8 mouse cellular contexts compared by ENCODE assay signal in genomic region chr7:16153522-16153921, GRCm38 (mm10). TPM values are rescaled to one million over a fixed set of nuclear protein-coding genes. Genes with fewer than 3 reads are reported as not detected.
DNase-seq lines count a peak whose midpoint lies in the region; TF ChIP-seq lines count a peak whose summit lies in the region.

No protein-coding gene starts in this region.

- TF ChIP-seq CTCF in ES-Bruce4 (IDR thresholded peaks at IDR 0.05; ENCODE audit: low read depth, low read length): peak; percentile 77

- H3K9me3 ChIP-seq in ES-Bruce4 (replicated peaks; ENCODE audit: control insufficient read depth, insufficient read depth, low read length, poor library complexity, severe bottlenecking): no peaks in the 10 kb centered on the region

- no peak overlapping the region for H3K4me3 ChIP-seq in ES-Bruce4 (ENCODE audit: low read depth, low read length)

- peak; percentile 66 to 69 for DNase-seq in frontal cortex, postnatal 36 days (ENCODE audit: low spot score in 2 of 2)
- no peak for DNase-seq in frontal cortex, postnatal 10 days (ENCODE audit: low spot score in 2 of 2)
- DNase-seq in cerebellum, adult 9-10 months: peak; percentile 85
- DNase-seq in heart, postnatal 10 days: peak; percentile 62 to 72
- DNase-seq in kidney, postnatal 14 days: peak; percentile 48
- DNase-seq in lung, postnatal 36 days: peak; percentile 48
- peak; percentile 67 for DNase-seq in right cerebral cortex, postnatal 4 days

- H3K27ac ChIP-seq in ES-Bruce4 (ENCODE audit: insufficient read depth, low read length): no peak overlapping the region

- H3K36me3 ChIP-seq in ES-Bruce4 (ENCODE audit: control insufficient read depth, insufficient read depth, low read length, poor library complexity, severe bottlenecking): no peaks in the 10 kb centered on the region

- H3K9ac ChIP-seq in ES-Bruce4 (ENCODE audit: low read depth, poor library complexity, severe bottlenecking): no peak overlapping the region

- TF ChIP-seq POLR2A in ES-Bruce4 (IDR thresholded peaks at IDR 0.05; ENCODE audit: insufficient read depth, low read length): no peak

- intact Hi-C loops in heart, postnatal 10 days (cut with DNase I): loop anchor here (1.0 to 5.0 kb wide), 3 partner anchors 55 to 171 kb away; partner anchors contain the start of gene Napa

- no peaks in the 10 kb centered on the region for H3K27me3 ChIP-seq in ES-Bruce4 (ENCODE audit: control insufficient read depth, insufficient read depth, low read length, poor library complexity, severe bottlenecking)

- 0 out of 2 replicates have a peak, but pooled peaks have one; percentile 19 for TF ChIP-seq EP300 in ES-Bruce4 (IDR thresholded peaks at IDR 0.05; ENCODE audit: insufficient read depth, low read depth, low read length)

- peaks cover 2% of the 10 kb centered on the region for H3K4me1 ChIP-seq in ES-Bruce4 (ENCODE audit: control insufficient read depth, insufficient read depth, low read length)

RNA-seq across cellular contexts. Expression of gene Meis3, which starts 21.4 kb away (rescaled TPM):
- 4.5 and 5.2 TPM in 2 replicates for polyA plus RNA-seq in ES-Bruce4 (2011; ENCODE audit: insufficient read depth, insufficient read length, low read depth, missing spikeins)
- 1 to 10 TPM; 6.1 to 6.5 TPM for total RNA-seq in heart, postnatal 10 days (2021)

RNA-seq across cellular contexts. Expression of gene Slc8a2, which starts 23.9 kb away (rescaled TPM):
- polyA plus RNA-seq in ES-Bruce4 (2011; ENCODE audit: insufficient read depth, insufficient read length, low read depth, missing spikeins): 4.1 and 4.5 TPM in 2 replicates
- total RNA-seq in heart, postnatal 10 days (2021): 1 to 10 TPM; 1.3 to 1.4 TPM

RNA-seq across cellular contexts. Expression of gene Kptn, which starts 33.8 kb away (rescaled TPM):
- 8.5 and 8.7 TPM in 2 replicates for polyA plus RNA-seq in ES-Bruce4 (2011; ENCODE audit: insufficient read depth, insufficient read length, low read depth, missing spikeins)
- 10 to 100 TPM; 24.1 to 27.7 TPM for total RNA-seq in heart, postnatal 10 days (2021)

RNA-seq across cellular contexts. Expression of gene Napa, which starts 55.3 kb away (rescaled TPM):
- 105 and 107 TPM in 2 replicates for polyA plus RNA-seq in ES-Bruce4 (2011; ENCODE audit: insufficient read depth, insufficient read length, low read depth, missing spikeins)
- 100 to 1,000 TPM in 1 of 2 experiments, 10 to 100 TPM in 1; 93.2 to 100 TPM for total RNA-seq in heart, postnatal 10 days (2021)

Comparison
In these comparisons a context has a peak if more than half of its experiments do, and no peak if none do; other contexts are left out.
1. DNase-seq: peak in frontal cortex, postnatal 36 days (2 of 2), cerebellum, adult 9-10 months (single experiment), heart, postnatal 10 days (2 of 2), kidney, postnatal 14 days (single experiment), lung, postnatal 36 days (single experiment) and right cerebral cortex, postnatal 4 days (single experiment); none in frontal cortex, postnatal 10 days (0 of 2).